Mouse (Mus musculus): ENCODE results near the gene Kcnj12. TPM values are rescaled to one million over a fixed set of nuclear protein-coding genes. Genes with fewer than 3 reads are reported as not detected.

Gene Kcnj12
- total and polyA plus RNA-seq, 3 experiments: not detected

- Histone ChIP-seq H3K9me3 (replicated peaks) (no peaks in the 10 kb centered on the region), H3K27me3 (ENCODE audit: insufficient read depth, low read length) (no peaks in the 10 kb centered on the region), H3K4me1 (ENCODE audit: insufficient read depth, low read depth, low read length) (no peaks in the 10 kb centered on the region), H3K4me3 (ENCODE audit: low read depth, low read length) (no peak overlapping the region), H3K36me3 (replicated peaks) (no peaks in the 10 kb centered on the region)
- DNase-seq (ENCODE audit: low spot score): no peak
- no peak for ATAC-seq (ENCODE audit: extremely low read depth, insufficient number of reproducible peaks, low FRiP score, poor library complexity, severe bottlenecking)
- TF ChIP-seq POLR2AphosphoS5 (IDR thresholded peaks at IDR 0.05; ENCODE audit: insufficient replicate concordance, low read depth, low read length) (no peak), GATA2 (IDR thresholded peaks at IDR 0.05; ENCODE audit: borderline replicate concordance, low read depth, low read length) (no peak), GATA1 (IDR thresholded peaks at IDR 0.05; ENCODE audit: borderline replicate concordance, low read length) (no peak), TAL1 (conservative IDR thresholded peaks at IDR 0.05; ENCODE audit: low read depth, low read length) (no peak), CTCF (IDR thresholded peaks at IDR 0.05; ENCODE audit: low read depth, low read length) (no peak)
Measured at GRCm38 (mm10) chr11:61032481-61032880, 10.1 kb downstream of the Kcnj12 start.

DNA sequence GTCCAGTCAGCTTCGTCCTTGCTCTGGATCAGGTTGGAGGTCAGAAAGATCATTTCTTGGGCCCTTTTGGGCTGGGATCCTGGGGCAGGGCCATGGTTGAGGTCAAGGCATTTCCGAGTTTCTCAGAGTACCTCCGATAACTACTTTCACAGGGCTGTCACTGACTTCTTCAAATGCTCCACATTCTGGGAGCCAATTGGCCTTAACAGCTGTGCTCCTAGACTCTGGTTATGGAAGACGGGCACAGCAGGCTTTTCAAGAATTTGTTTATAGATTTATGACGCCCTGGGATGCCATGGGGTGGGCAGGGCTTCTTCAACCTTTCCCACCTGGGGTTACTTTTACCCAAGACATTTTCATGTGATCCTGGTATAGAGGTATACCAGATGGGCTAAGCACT lies 10.8 kb downstream of the Kcnj12 start:
- no peaks in the 10 kb centered on the region for H3K36me3 ChIP-seq (replicated peaks)
- H3K4me1 ChIP-seq (ENCODE audit: insufficient read depth, low read depth, low read length): no peaks in the 10 kb centered on the region
- ATAC-seq (ENCODE audit: extremely low read depth, insufficient number of reproducible peaks, low FRiP score, poor library complexity, severe bottlenecking): no peak
- DNase-seq (ENCODE audit: low spot score): no peak
- no peak overlapping the region for H3K4me3 ChIP-seq (ENCODE audit: low read depth, low read length)
- no peaks in the 10 kb centered on the region for H3K9me3 ChIP-seq (replicated peaks)
- no peak for TF ChIP-seq GATA1 (IDR thresholded peaks at IDR 0.05; ENCODE audit: borderline replicate concordance, low read length)
- TF ChIP-seq CTCF (IDR thresholded peaks at IDR 0.05; ENCODE audit: low read depth, low read length): no peak
- no peak for TF ChIP-seq GATA2 (IDR thresholded peaks at IDR 0.05; ENCODE audit: borderline replicate concordance, low read depth, low read length)
- TF ChIP-seq TAL1 (conservative IDR thresholded peaks at IDR 0.05; ENCODE audit: low read depth, low read length): no peak
- TF ChIP-seq POLR2AphosphoS5 (IDR thresholded peaks at IDR 0.05; ENCODE audit: insufficient replicate concordance, low read depth, low read length): no peak
- peaks cover 1% of the 10 kb centered on the region for H3K27me3 ChIP-seq (ENCODE audit: insufficient read depth, low read length)

DNA sequence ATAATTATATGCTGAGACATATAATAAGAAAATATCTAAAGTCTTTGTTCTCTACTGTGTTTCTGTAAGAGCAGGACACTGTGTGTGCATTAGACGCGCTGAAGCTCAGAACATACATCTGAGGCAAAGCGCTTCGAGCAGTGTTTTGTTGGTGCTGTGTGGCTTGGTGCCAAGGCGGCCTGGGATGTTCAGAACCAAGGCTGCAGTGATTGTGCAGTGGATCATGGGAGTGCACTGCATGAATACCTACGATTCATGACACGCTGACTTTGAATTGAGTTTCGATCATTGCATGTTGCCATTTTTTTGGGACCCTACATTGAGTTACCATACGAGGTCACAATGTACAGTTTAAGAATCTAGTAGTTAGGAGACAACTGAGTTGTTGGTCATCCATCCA lies 14.3 kb downstream of the Kcnj12 start:
- H3K36me3 ChIP-seq (replicated peaks): no peaks in the 10 kb centered on the region
- no peak for TF ChIP-seq TAL1 (conservative IDR thresholded peaks at IDR 0.05; ENCODE audit: low read depth, low read length)
- no peak for TF ChIP-seq GATA1 (IDR thresholded peaks at IDR 0.05; ENCODE audit: borderline replicate concordance, low read length)
- no peak for TF ChIP-seq POLR2AphosphoS5 (IDR thresholded peaks at IDR 0.05; ENCODE audit: insufficient replicate concordance, low read depth, low read length)
- TF ChIP-seq CTCF (IDR thresholded peaks at IDR 0.05; ENCODE audit: low read depth, low read length): no peak
- no peaks in the 10 kb centered on the region for H3K9me3 ChIP-seq (replicated peaks)
- ATAC-seq (ENCODE audit: extremely low read depth, insufficient number of reproducible peaks, low FRiP score, poor library complexity, severe bottlenecking): no peak
- H3K4me1 ChIP-seq (ENCODE audit: insufficient read depth, low read depth, low read length): no peaks in the 10 kb centered on the region
- H3K4me3 ChIP-seq (ENCODE audit: low read depth, low read length): no peak overlapping the region
- no peak for DNase-seq (ENCODE audit: low spot score)
- H3K27me3 ChIP-seq (ENCODE audit: insufficient read depth, low read length): peaks cover 18% of the 10 kb centered on the region

- Histone ChIP-seq H3K27me3 (ENCODE audit: insufficient read depth, low read length) (peaks cover 19% of the 10 kb centered on the region), H3K4me3 (ENCODE audit: low read depth, low read length) (no peak overlapping the region), H3K36me3 (replicated peaks) (no peaks in the 10 kb centered on the region), H3K4me1 (ENCODE audit: insufficient read depth, low read depth, low read length) (peaks cover 5% of the 10 kb centered on the region; the same call in 1 of the 2 replicates), H3K9me3 (replicated peaks) (no peaks in the 10 kb centered on the region)
- TF ChIP-seq POLR2AphosphoS5 (IDR thresholded peaks at IDR 0.05; ENCODE audit: insufficient replicate concordance, low read depth, low read length): no peak
- no peak for TF ChIP-seq GATA1 (IDR thresholded peaks at IDR 0.05; ENCODE audit: borderline replicate concordance, low read length)
- ATAC-seq (ENCODE audit: extremely low read depth, insufficient number of reproducible peaks, low FRiP score, poor library complexity, severe bottlenecking) (no peak), DNase-seq (ENCODE audit: low spot score) (no peak)
Measured at GRCm38 (mm10) chr11:61038277-61038782, 16.0 kb downstream of the Kcnj12 start.

DNA sequence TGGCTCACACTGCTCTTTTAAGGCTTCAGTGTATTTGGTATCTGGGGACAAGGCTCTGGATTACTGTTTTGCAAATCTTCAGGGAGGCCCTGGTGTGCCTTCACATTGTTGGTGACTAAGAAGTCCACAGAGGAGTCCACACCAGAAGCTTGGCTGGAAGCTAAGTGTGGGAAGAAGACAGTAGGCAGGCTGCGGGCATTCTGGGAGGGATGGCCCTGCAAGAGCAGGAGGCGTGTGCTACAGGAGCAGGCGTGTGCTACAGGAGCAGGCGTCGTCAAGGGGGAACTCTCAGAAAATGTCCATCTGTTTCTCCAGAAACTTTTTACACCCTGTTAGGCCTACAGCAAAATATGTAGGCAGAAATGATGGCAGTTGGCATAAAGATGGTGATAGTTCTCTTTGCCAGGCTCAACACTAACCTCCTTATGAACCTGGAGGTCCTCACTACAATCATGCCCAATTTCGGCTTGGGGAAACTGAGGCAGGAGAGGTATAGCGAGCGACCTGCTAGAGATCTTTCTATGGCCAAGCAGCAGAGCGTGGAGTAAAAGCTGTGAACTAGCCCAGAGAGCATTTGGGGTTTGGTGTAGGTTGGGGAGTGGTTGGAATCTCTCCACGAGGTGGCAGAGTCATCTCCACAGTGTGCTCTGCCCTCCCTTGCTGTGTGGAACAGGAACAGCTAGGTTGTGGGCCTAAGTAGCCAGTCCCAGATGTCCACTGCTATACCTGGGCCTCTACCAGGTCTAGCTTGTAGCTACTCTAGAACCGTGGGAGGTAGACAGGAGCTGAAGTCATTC lies 18.7 kb downstream of the Kcnj12 start:
- Histone ChIP-seq H3K27me3 (ENCODE audit: insufficient read depth, low read length) (peaks cover 34% of the 10 kb centered on the region), H3K4me1 (ENCODE audit: insufficient read depth, low read depth, low read length) (peaks cover 5% of the 10 kb centered on the region; the same call in 1 of the 2 replicates), H3K9me3 (replicated peaks) (no peaks in the 10 kb centered on the region), H3K36me3 (replicated peaks) (no peaks in the 10 kb centered on the region), H3K4me3 (ENCODE audit: low read depth, low read length) (no peak overlapping the region)
- ATAC-seq (ENCODE audit: extremely low read depth, insufficient number of reproducible peaks, low FRiP score, poor library complexity, severe bottlenecking) (no peak), DNase-seq (ENCODE audit: low spot score) (no peak)
- TF ChIP-seq POLR2AphosphoS5 (IDR thresholded peaks at IDR 0.05; ENCODE audit: insufficient replicate concordance, low read depth, low read length) (no peak), TAL1 (conservative IDR thresholded peaks at IDR 0.05; ENCODE audit: low read depth, low read length) (no peak), CTCF (IDR thresholded peaks at IDR 0.05; ENCODE audit: low read depth, low read length) (no peak), GATA1 (IDR thresholded peaks at IDR 0.05; ENCODE audit: borderline replicate concordance, low read length) (no peak), GATA2 (IDR thresholded peaks at IDR 0.05; ENCODE audit: borderline replicate concordance, low read depth, low read length) (no peak)

- Histone ChIP-seq H3K36me3 (replicated peaks) (no peaks in the 10 kb centered on the region), H3K4me1 (ENCODE audit: insufficient read depth, low read depth, low read length) (peaks cover 5% of the 10 kb centered on the region; the same call in 1 of the 2 replicates), H3K27me3 (ENCODE audit: insufficient read depth, low read length) (peaks cover 41% of the 10 kb centered on the region), H3K4me3 (ENCODE audit: low read depth, low read length) (no peak overlapping the region), H3K9me3 (replicated peaks) (no peaks in the 10 kb centered on the region)
- TF ChIP-seq CTCF (IDR thresholded peaks at IDR 0.05; ENCODE audit: low read depth, low read length): no peak
- no peak for TF ChIP-seq POLR2AphosphoS5 (IDR thresholded peaks at IDR 0.05; ENCODE audit: insufficient replicate concordance, low read depth, low read length)
- no peak for TF ChIP-seq TAL1 (conservative IDR thresholded peaks at IDR 0.05; ENCODE audit: low read depth, low read length)
- no peak for TF ChIP-seq GATA2 (IDR thresholded peaks at IDR 0.05; ENCODE audit: borderline replicate concordance, low read depth, low read length)
- TF ChIP-seq GATA1 (IDR thresholded peaks at IDR 0.05; ENCODE audit: borderline replicate concordance, low read length): no peak
- no peak for DNase-seq (ENCODE audit: low spot score)
- no peak for ATAC-seq (ENCODE audit: extremely low read depth, insufficient number of reproducible peaks, low FRiP score, poor library complexity, severe bottlenecking)
Measured at GRCm38 (mm10) chr11:61042593-61042992, 20.2 kb downstream of the Kcnj12 start.

Measured in G1E (cell line).